Mouse (Mus musculus) embryonic facial prominence, embryonic 13.5 days (tissue): ENCODE data around the gene Prmt3. TPM values are rescaled to one million over a fixed set of nuclear protein-coding genes. Genes with fewer than 3 reads are reported as not detected.

Experiments used
- ATAC-seq: fragments of 200-750 bp; cut with Nextera tagmentation; 2 replicates; pipeline ENCODE4 v1.8.0; 2017; ENCODE audit warnings: low read depth; ENCODE audit not compliant: insufficient number of reproducible peaks, insufficient read depth, low FRiP score, low TSS enrichment
- H3K27ac ChIP-seq: fragments of 300-500 bp; sonication (generic); 2 replicates; pipeline ENCODE4 v1.5.1; 2015; ENCODE audit warnings: moderate library complexity, mild to moderate bottlenecking, inconsistent platforms
- H3K27me3 ChIP-seq: fragments of 300-500 bp; sonication (generic); 2 replicates; pipeline ENCODE4 v1.6.1; 2015; ENCODE audit warnings: mild to moderate bottlenecking, inconsistent platforms
- H3K36me3 ChIP-seq: fragments of 300-500 bp; sonication (generic); 2 replicates; pipeline ENCODE4 v1.6.1; 2015; ENCODE audit warnings: mild to moderate bottlenecking, inconsistent platforms
- H3K4me1 ChIP-seq: fragments of 300-500 bp; sonication (generic); 2 replicates; pipeline ENCODE4 v1.6.1; 2015; ENCODE audit warnings: inconsistent platforms
- H3K4me2 ChIP-seq: fragments of 300-500 bp; sonication (generic); 2 replicates; pipeline ENCODE4 v1.6.1; 2015; ENCODE audit warnings: moderate library complexity, mild to moderate bottlenecking, inconsistent platforms
- H3K4me3 ChIP-seq: fragments of 300-500 bp; sonication (generic); 2 replicates; pipeline ENCODE4 v1.5.1; 2015; ENCODE audit warnings: mild to moderate bottlenecking, inconsistent platforms
- H3K9ac ChIP-seq: fragments of 300-500 bp; sonication (generic); 2 replicates; pipeline ENCODE4 v1.6.1; 2015; ENCODE audit warnings: mild to moderate bottlenecking, inconsistent platforms
- H3K9me3 ChIP-seq: fragments of 300-500 bp; sonication (generic); 2 replicates; pipeline ENCODE4 v1.6.1; 2016; ENCODE audit warnings: inconsistent platforms
- WGBS: fragments of 180-500 bp; shearing (Covaris S2); methylation state at CpG from one replicate; pipeline ENCODE4 v1.1.7; 2015; ENCODE audit warnings: mixed read lengths; 5-methylcytosine and 5-hydroxymethylcytosine counted together
- polyA plus RNA-seq: library from polyadenylated mRNA; unstranded; fragments of >200 nt; fragmentation: Nextera tagmentation; extraction: Ambion mirVana; gene quantifications from 2 replicates; pipeline ENCODE4 v1.2.1, GENCODE M21; 2015

Gene Prmt3
- polyA plus RNA-seq, 1 experiment from 2014 or later: 53.0 TPM

- no peak overlapping the region for H3K27ac ChIP-seq
- ATAC-seq: no peak
- H3K4me3 ChIP-seq: no peak overlapping the region
- no peak overlapping the region for H3K9ac ChIP-seq
- peaks cover 2% of the 10 kb centered on the region for H3K4me1 ChIP-seq
- H3K9me3 ChIP-seq: no peaks in the 10 kb centered on the region; the same call in 1 of the 2 replicates
- no peak overlapping the region for H3K4me2 ChIP-seq
- H3K27me3 ChIP-seq: no peaks in the 10 kb centered on the region; the same call in 1 of the 2 replicates
- WGBS: 71% methylated on average over 10 of the region's 10 CpGs
- no peaks in the 10 kb centered on the region for H3K36me3 ChIP-seq
These were observed 14.0 kb upstream of the Prmt3 start for GRCm38 (mm10) chr7:49764011-49764716.

- ATAC-seq: no peak
- Histone ChIP-seq H3K9me3 (no peaks in the 10 kb centered on the region), H3K36me3 (no peaks in the 10 kb centered on the region)
These were observed 12.0 kb upstream of the Prmt3 start for GRCm38 (mm10) chr7:49766166-49766565.

GRCm38 (mm10) chr7:49768509-49768908, 9.6 kb upstream of the Prmt3 start:
- Histone ChIP-seq H3K9me3 (no peaks in the 10 kb centered on the region), H3K36me3 (no peaks in the 10 kb centered on the region), H3K4me2 (no peak overlapping the region), H3K27ac (no peak overlapping the region), H3K4me1 (no peaks in the 10 kb centered on the region), H3K4me3 (no peak overlapping the region), H3K9ac (no peak overlapping the region), H3K27me3 (no peaks in the 10 kb centered on the region)
- no peak for ATAC-seq
- 45% methylated on average over 9 of the region's 9 CpGs for WGBS

More at GRCm38 (mm10) chr7:49766166-49766565, 12.0 kb upstream of the Prmt3 start:
- H3K27me3 ChIP-seq: no peaks in the 10 kb centered on the region
- no peak overlapping the region for H3K9ac ChIP-seq
- no peak overlapping the region for H3K4me3 ChIP-seq
- no peaks in the 10 kb centered on the region for H3K4me1 ChIP-seq
- H3K27ac ChIP-seq: no peak overlapping the region
- H3K4me2 ChIP-seq: no peak overlapping the region
- 90% methylated on average over 7 of the region's 7 CpGs for WGBS

- H3K4me2 ChIP-seq: no peak overlapping the region
- 95% methylated on average over 2 of the region's 2 CpGs for WGBS
- H3K4me3 ChIP-seq: no peak overlapping the region
- H3K36me3 ChIP-seq: no peaks in the 10 kb centered on the region
- no peak for ATAC-seq
- H3K4me1 ChIP-seq: peaks cover 5% of the 10 kb centered on the region; the same call in 1 of the 2 replicates
- H3K9me3 ChIP-seq: no peaks in the 10 kb centered on the region
- no peak overlapping the region for H3K27ac ChIP-seq
- no peak overlapping the region for H3K9ac ChIP-seq
- no peaks in the 10 kb centered on the region for H3K27me3 ChIP-seq
These were observed 3.8 kb upstream of the Prmt3 start for GRCm38 (mm10) chr7:49774396-49774795.

- H3K4me3 ChIP-seq: no peak overlapping the region
- no peak overlapping the region for H3K9ac ChIP-seq
- no peaks in the 10 kb centered on the region for H3K27me3 ChIP-seq
- peaks cover 14% of the 10 kb centered on the region for H3K4me1 ChIP-seq
- H3K9me3 ChIP-seq: no peaks in the 10 kb centered on the region
- WGBS: 53% methylated on average over 3 of the region's 3 CpGs
- ATAC-seq: 0 out of 2 replicates have a peak, but pooled peaks have one; percentile 1
- H3K36me3 ChIP-seq: peaks cover 15% of the 10 kb centered on the region
- no peak overlapping the region for H3K27ac ChIP-seq
- no peak overlapping the region for H3K4me2 ChIP-seq
These were observed 561 bp upstream of the Prmt3 start for GRCm38 (mm10) chr7:49777585-49777984.

GRCm38 (mm10) chr7:49778904-49779615, 914 bp downstream of the Prmt3 start:
- H3K27ac ChIP-seq: peak overlapping the region; percentile 52; the same call in 1 of the 2 replicates
- no peaks in the 10 kb centered on the region for H3K27me3 ChIP-seq
- H3K4me1 ChIP-seq: peaks cover 14% of the 10 kb centered on the region
- H3K4me3 ChIP-seq: peak overlapping the region; percentile 67
- H3K4me2 ChIP-seq: peak overlapping the region; percentile 72
- 78% methylated on average over 12 of the region's 12 CpGs for WGBS
- H3K9me3 ChIP-seq: no peaks in the 10 kb centered on the region
- ATAC-seq: no peak
- peaks cover 21% of the 10 kb centered on the region for H3K36me3 ChIP-seq
- H3K9ac ChIP-seq: peak overlapping the region; percentile 79; the same call in 1 of the 2 replicates

- Histone ChIP-seq H3K4me3 (no peak overlapping the region), H3K4me1 (peaks cover 14% of the 10 kb centered on the region), H3K4me2 (no peak overlapping the region), H3K9ac (no peak overlapping the region), H3K9me3 (no peaks in the 10 kb centered on the region), H3K27me3 (no peaks in the 10 kb centered on the region), H3K36me3 (peaks cover 43% of the 10 kb centered on the region), H3K27ac (no peak overlapping the region)
- ATAC-seq: no peak
- 96% methylated on average over 2 of the region's 2 CpGs for WGBS
These were observed 4.9 kb downstream of the Prmt3 start for GRCm38 (mm10) chr7:49783017-49783416.

GRCm38 (mm10) chr7:49785141-49785540, 7.0 kb downstream of the Prmt3 start:
- WGBS: 92% methylated on average over 7 of the region's 7 CpGs
- no peak overlapping the region for H3K27ac ChIP-seq
- H3K36me3 ChIP-seq: peaks cover 58% of the 10 kb centered on the region
- no peak overlapping the region for H3K4me3 ChIP-seq
- H3K9me3 ChIP-seq: no peaks in the 10 kb centered on the region
- no peak for ATAC-seq
- no peak overlapping the region for H3K9ac ChIP-seq
- no peaks in the 10 kb centered on the region for H3K27me3 ChIP-seq
- H3K4me1 ChIP-seq: 0 out of 2 replicates have a peak, but pooled peaks cover 1% of the 10 kb centered on the region
- no peak overlapping the region for H3K4me2 ChIP-seq

GRCm38 (mm10) chr7:49786618-49787382, 8.7 kb downstream of the Prmt3 start:
- ATAC-seq: no peak
- peaks cover 53% of the 10 kb centered on the region for H3K36me3 ChIP-seq
- no peak overlapping the region for H3K27ac ChIP-seq
- no peak overlapping the region for H3K4me2 ChIP-seq
- H3K4me3 ChIP-seq: no peak overlapping the region
- H3K4me1 ChIP-seq: no peaks in the 10 kb centered on the region
- H3K27me3 ChIP-seq: no peaks in the 10 kb centered on the region
- 68% methylated on average over 12 of the region's 12 CpGs for WGBS
- no peaks in the 10 kb centered on the region for H3K9me3 ChIP-seq
- H3K9ac ChIP-seq: no peak overlapping the region

GRCm38 (mm10) chr7:49787383-49787645, 9.2 kb downstream of the Prmt3 start:
- WGBS: 95% methylated on average over 3 of the region's 3 CpGs
- peaks cover 50% of the 10 kb centered on the region for H3K36me3 ChIP-seq

GRCm38 (mm10) chr7:49794304-49794703, 16.2 kb downstream of the Prmt3 start:
- Histone ChIP-seq H3K27me3 (no peaks in the 10 kb centered on the region), H3K4me2 (no peak overlapping the region), H3K4me3 (no peak overlapping the region), H3K9me3 (no peaks in the 10 kb centered on the region), H3K9ac (no peak overlapping the region), H3K27ac (no peak overlapping the region), H3K4me1 (no peaks in the 10 kb centered on the region), H3K36me3 (peaks cover 56% of the 10 kb centered on the region)
- ATAC-seq: no peak
- 83% methylated on average over 2 of the region's 2 CpGs for WGBS

More at GRCm38 (mm10) chr7:49787383-49787645, 9.2 kb downstream of the Prmt3 start:
- H3K4me3 ChIP-seq: no peak overlapping the region
- H3K9me3 ChIP-seq: no peaks in the 10 kb centered on the region
- no peak for ATAC-seq
- H3K4me1 ChIP-seq: no peaks in the 10 kb centered on the region
- no peak overlapping the region for H3K27ac ChIP-seq
- H3K9ac ChIP-seq: no peak overlapping the region
- H3K4me2 ChIP-seq: no peak overlapping the region
- H3K27me3 ChIP-seq: no peaks in the 10 kb centered on the region
